Mouse (Mus musculus) E14TG2a.4 (cell line): Measurements from ENCODE around the gene Cd82.

Experiments used
- CTCF ChIP-seq: conservative IDR thresholded peaks from 2 replicates; pipeline ENCODE4 v1.5.1; 2014; ENCODE audit warnings: low read length
- POU5F1 ChIP-seq: IDR thresholded peaks from 2 replicates; pipeline ENCODE4 v1.6.1; 2014; ENCODE audit warnings: low read length, borderline replicate concordance

DNA sequence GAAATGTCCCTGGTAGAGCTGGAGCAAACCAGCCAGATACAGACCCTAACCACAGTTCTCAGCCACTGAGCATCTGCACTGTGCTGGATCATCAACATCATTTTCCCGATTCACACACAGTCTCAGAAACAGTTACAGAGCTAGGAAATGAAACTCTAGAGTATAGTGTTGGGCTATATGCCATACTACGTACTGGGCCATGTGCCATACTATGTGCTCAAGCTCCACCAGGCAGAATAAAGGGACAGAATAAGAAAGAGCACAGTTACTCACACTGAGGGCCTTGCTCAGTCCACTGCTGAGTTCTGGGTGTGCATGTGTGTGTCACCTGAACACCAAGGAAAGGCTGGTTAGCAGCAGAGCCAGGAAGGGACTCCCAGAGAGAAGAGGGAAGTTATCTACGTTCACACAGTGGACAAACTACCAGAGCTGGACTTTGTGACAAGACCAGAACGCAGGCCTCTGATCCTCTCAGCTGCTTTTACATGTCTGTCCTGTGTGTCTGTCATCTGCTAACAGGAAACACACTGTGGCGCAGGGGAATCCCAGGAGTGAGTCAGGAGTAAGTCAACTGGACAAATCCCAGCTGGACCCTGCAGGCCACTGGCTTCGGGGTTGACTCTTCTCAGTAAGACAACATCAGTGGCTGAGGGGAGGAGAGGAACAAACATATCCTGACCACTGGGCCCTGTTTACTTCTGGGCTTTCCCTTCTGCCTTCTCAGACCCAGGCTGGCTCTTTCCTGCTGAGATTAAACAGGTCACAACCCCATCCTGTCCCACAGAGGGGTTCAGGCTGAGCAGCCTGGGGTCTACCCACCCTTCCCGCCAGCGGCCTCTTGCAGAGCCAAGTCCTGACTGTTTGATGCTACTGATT, 4.4 kb downstream of the Cd82 start:
- no peak for TF ChIP-seq CTCF
- no peak for TF ChIP-seq POU5F1
